Mouse (Mus musculus) lung, postnatal 14 days (tissue): ENCODE measurements around the gene Mical1.

ENCODE experiments used
- DNase-seq: peaks from one replicate; pipeline ENCODE4 v3.0.0; 2021

The Mical1 gene

DNA sequence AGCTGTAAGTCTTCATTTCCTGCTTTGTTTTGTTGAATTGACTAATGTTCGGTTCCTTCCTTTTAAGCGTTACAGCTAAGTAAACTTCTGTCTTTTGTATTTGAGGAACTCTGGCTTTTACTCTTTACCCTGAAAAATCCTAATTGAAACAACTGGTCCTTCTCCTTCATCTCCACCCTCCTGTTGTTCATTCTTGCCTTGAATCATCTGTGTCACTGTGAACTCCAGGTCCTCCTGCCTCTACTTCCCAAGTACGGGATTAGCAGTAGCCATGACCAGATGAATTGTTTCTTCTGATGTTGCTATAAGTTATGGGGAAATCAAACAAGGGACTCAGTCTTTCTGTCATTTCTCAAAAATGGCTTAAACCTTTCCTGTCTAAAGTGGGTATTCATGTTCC lies 47.3 kb downstream of the Mical1 start:
- no peak for DNase-seq

DNA sequence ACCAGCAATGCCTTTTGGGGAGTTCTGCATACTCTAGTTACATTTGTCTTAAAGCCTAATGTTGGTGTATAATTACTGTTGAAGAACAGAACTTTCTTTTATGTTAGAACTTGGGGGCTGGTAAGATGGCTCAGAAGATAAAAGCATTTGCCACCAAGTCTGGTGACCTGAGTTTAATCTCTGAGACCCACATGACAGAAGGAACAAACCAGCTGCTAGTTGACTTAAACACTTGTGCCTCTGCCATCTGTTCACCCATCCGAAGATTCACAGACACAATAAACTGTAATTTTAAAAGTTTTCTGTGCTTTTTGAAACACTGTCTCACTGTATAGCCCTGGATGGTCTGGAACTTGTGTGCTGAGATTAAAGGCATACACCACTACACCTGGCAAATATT lies 49.6 kb downstream of the Mical1 start:
- DNase-seq: no peak

DNA sequence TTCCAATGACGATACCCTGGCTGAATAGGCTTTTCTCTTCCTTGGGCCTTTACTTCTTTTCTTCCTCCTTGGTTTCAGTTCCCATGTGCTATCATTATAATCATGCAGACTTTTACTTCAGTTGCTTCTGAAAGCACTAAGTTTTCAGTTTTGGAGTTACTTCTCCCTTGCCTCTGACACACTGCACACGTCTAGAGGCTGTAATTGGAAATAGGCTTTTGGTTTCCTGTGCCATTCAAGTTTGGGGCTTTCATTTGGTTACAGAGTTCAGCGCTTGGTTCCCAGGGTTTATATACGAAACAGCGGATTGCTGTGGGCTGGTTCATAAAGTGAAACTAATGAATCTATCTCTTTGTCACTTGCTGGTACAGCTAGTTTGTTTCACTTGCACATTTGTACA lies 53.9 kb downstream of the Mical1 start:
- no peak for DNase-seq

DNA sequence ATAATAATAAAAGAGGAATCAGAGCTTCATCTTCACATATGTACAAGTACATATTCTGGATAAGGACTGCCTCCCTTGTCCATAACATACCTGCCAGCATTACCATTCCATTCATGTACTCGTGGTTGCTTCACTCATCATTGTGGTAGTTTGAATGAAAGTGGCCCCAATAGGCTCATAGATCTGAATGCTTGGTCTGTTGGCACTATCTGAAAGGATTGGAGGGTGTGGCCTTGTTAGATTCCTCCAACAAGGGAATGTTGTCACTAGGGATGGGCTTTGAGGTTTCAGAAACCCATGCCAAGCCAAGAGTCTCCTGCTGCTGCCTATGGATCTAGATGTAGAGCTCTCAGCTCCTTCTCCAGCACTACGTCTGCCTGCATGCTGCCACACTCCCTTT lies 59.9 kb downstream of the Mical1 start:
- DNase-seq: no peak
